Mouse (Mus musculus): Measurements from ENCODE around the gene Pidd1.

GRCm38 (mm10) chr7:141430585-141431240, 13.1 kb downstream of the Pidd1 start:
- TF ChIP-seq POLR2A (IDR thresholded peaks at IDR 0.05; ENCODE audit: borderline replicate concordance, insufficient read depth, low read length) (peak; percentile 4; the same call in 1 of the 2 replicates), CTCF (IDR thresholded peaks at IDR 0.05; ENCODE audit: borderline replicate concordance, insufficient read depth, low read depth, low read length) (no peak)
